Comparison of ENCODE assay signal across 8 mouse cellular contexts in the genomic region with DNA sequence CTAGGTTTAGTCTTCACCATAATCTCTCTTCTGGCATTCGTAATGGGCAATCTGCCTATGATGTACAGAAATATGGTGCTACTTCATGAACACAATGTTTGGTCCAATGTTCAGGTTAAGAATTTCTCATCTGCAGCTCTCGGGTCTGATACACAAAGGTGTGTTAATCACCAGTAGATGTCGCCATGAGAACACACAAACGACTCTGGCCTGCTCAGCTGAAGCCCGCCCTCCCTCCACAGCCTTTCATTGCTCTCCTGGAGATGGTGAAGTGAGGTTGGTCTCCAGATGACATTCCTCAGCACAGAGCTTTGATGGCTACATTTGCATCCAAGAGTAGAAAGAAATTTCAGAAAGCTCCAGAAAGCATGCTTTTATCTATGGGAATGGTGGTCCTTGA.
DNase-seq lines count a peak whose midpoint lies in the region; ATAC-seq and TF ChIP-seq lines count a peak whose summit lies in the region.

No protein-coding gene starts in this region.

- peaks cover 6% of the 10 kb centered on the region; the same call in 1 of the 2 replicates for H3K27me3 ChIP-seq in hindbrain, embryonic 14.5 days (ENCODE audit: control insufficient read depth, insufficient read depth, low read length)
- H3K27me3 ChIP-seq in limb, embryonic 14.5 days (ENCODE audit: control insufficient read depth, insufficient read depth, low read length), result no peaks in the 10 kb centered on the region
- H3K27me3 ChIP-seq in neural tube, embryonic 14.5 days (ENCODE audit: control insufficient read depth, insufficient read depth, low read length), result no peaks in the 10 kb centered on the region

- H3K27ac ChIP-seq in hindbrain, embryonic 14.5 days, result no peak overlapping the region
- no peak overlapping the region for H3K27ac ChIP-seq in limb, embryonic 14.5 days (replicated peaks; ENCODE audit: low read depth, low read length)
- H3K27ac ChIP-seq in neural tube, embryonic 14.5 days (ENCODE audit: low read depth, low read length), result no peak overlapping the region

- no peaks in the 10 kb centered on the region; the same call in 1 of the 2 replicates for H3K4me1 ChIP-seq in hindbrain, embryonic 14.5 days (replicated peaks; ENCODE audit: control insufficient read depth, insufficient read depth, low read length)
- peaks cover 33% of the 10 kb centered on the region for H3K4me1 ChIP-seq in limb, embryonic 14.5 days (ENCODE audit: control insufficient read depth, insufficient read depth, low read length)
- no peaks in the 10 kb centered on the region for H3K4me1 ChIP-seq in neural tube, embryonic 14.5 days (ENCODE audit: control insufficient read depth, insufficient read depth, low read length)

- H3K36me3 ChIP-seq in hindbrain, embryonic 14.5 days (replicated peaks; ENCODE audit: control insufficient read depth, insufficient read depth), result no peaks in the 10 kb centered on the region
- H3K36me3 ChIP-seq in limb, embryonic 14.5 days (ENCODE audit: control insufficient read depth, insufficient read depth, low read length), result no peaks in the 10 kb centered on the region
- no peaks in the 10 kb centered on the region for H3K36me3 ChIP-seq in neural tube, embryonic 14.5 days (ENCODE audit: control insufficient read depth, insufficient read depth, low read length)

- ATAC-seq in hindbrain, embryonic 14.5 days (ENCODE audit: low FRiP score), result peak; percentile 92
- peak; percentile 73 for ATAC-seq in limb, embryonic 14.5 days (ENCODE audit: low FRiP score, low read depth)
- peak; percentile 96 for ATAC-seq in neural tube, embryonic 14.5 days (ENCODE audit: low read depth)

- 13% methylated on average over 5 of the region's 5 CpGs for WGBS in hindbrain, embryonic 14.5 days
- WGBS in limb, embryonic 14.5 days, result 12% methylated on average over 5 of the region's 5 CpGs
- WGBS in neural tube, embryonic 14.5 days, result 9% methylated on average over 5 of the region's 5 CpGs

- no peak for TF ChIP-seq POLR2A in limb, embryonic 14.5 days (IDR thresholded peaks at IDR 0.05; ENCODE audit: borderline replicate concordance, extremely low read depth, insufficient read depth, insufficient read length)

- H3K4me2 ChIP-seq in hindbrain, embryonic 14.5 days (replicated peaks), result no peak overlapping the region
- no peak overlapping the region for H3K4me2 ChIP-seq in limb, embryonic 14.5 days (replicated peaks; ENCODE audit: low read depth, low read length, severe bottlenecking)
- H3K4me2 ChIP-seq in neural tube, embryonic 14.5 days (ENCODE audit: low read depth, low read length), result no peak overlapping the region

- DNase-seq in gastrocnemius, adult 18-20 months (ENCODE audit: low spot score), result peak; percentile 15
- no peak for DNase-seq in gastrocnemius, adult 8-10 months (ENCODE audit: low spot score in 2 of 2)
- DNase-seq in ES-CJ7 (ENCODE audit: low read depth, low spot score), result peak; percentile 79
- peak; percentile 91 for DNase-seq in embryo, embryonic 10.5 days (ENCODE audit: low spot score)
- peak; percentile 89 for DNase-seq in hindbrain, embryonic 14.5 days (ENCODE audit: low spot score)
- DNase-seq in limb, embryonic 14.5 days (ENCODE audit: low spot score), result peak; percentile 89
- no peak for DNase-seq in thymus, postnatal 36 days

- no peaks in the 10 kb centered on the region for H3K9me3 ChIP-seq in hindbrain, embryonic 14.5 days (ENCODE audit: control insufficient read depth, low read length)
- H3K9me3 ChIP-seq in limb, embryonic 14.5 days (ENCODE audit: control insufficient read depth, low read length), result no peaks in the 10 kb centered on the region
- H3K9me3 ChIP-seq in neural tube, embryonic 14.5 days (ENCODE audit: control insufficient read depth, low read length), result no peaks in the 10 kb centered on the region

- H3K9ac ChIP-seq in hindbrain, embryonic 14.5 days, result no peak overlapping the region
- H3K9ac ChIP-seq in limb, embryonic 14.5 days (ENCODE audit: low read depth, low read length, severe bottlenecking), result no peak overlapping the region
- H3K9ac ChIP-seq in neural tube, embryonic 14.5 days (replicated peaks; ENCODE audit: low read depth, low read length), result no peak overlapping the region

- no peak overlapping the region for H3K4me3 ChIP-seq in hindbrain, embryonic 14.5 days (replicated peaks; ENCODE audit: low read length)
- no peak overlapping the region for H3K4me3 ChIP-seq in limb, embryonic 14.5 days (replicated peaks; ENCODE audit: low read length)
- H3K4me3 ChIP-seq in neural tube, embryonic 14.5 days (ENCODE audit: low read depth, low read length), result no peak overlapping the region

Comparison
In these comparisons a context has a peak if more than half of its experiments do, and no peak if none do; other contexts are left out.
1. DNase-seq: peak in gastrocnemius, adult 18-20 months (single experiment), ES-CJ7 (single experiment), embryo, embryonic 10.5 days (single experiment), hindbrain, embryonic 14.5 days (single experiment) and limb, embryonic 14.5 days (single experiment); none in gastrocnemius, adult 8-10 months (0 of 2) and thymus, postnatal 36 days (0 of 2).
2. Peak in every context shown above with its lines, with median percentiles within 50 percentile points of each other: ATAC-seq.